Mouse (Mus musculus): Measurements from ENCODE around the gene Dhx16. TPM values are rescaled to one million over a fixed set of nuclear protein-coding genes. Genes with fewer than 3 reads are reported as not detected.
A peak's percentile ranks its signal among the peaks of the same experiment; 100 is the strongest.

Dhx16 gene
- total RNA-seq, 1 experiment from 2014 or later, result 67.7 TPM

- ATAC-seq (replicated peaks; ENCODE audit: insufficient number of reproducible peaks, low FRiP score, low TSS enrichment, poor library complexity, severe bottlenecking), result peak; percentile 76
Measured at GRCm38 (mm10) chr17:35916297-35917142, 36.9 kb downstream of the Dhx16 start, which contains the start of the genes Mrps18b and Ppp1r10. Gene Mrps18b, minus strand, starts transcription at chr17:35916389. Gene Ppp1r10, plus strand, starts transcription at chr17:35916434.

- ATAC-seq (replicated peaks; ENCODE audit: insufficient number of reproducible peaks, low FRiP score, low TSS enrichment, poor library complexity, severe bottlenecking), result no peak
Measured at GRCm38 (mm10) chr17:35917143-35917462, 37.5 kb downstream of the Dhx16 start.

GRCm38 (mm10) chr17:35917463-35918251 lies 38.0 kb downstream of the Dhx16 start:
- ATAC-seq (replicated peaks; ENCODE audit: insufficient number of reproducible peaks, low FRiP score, low TSS enrichment, poor library complexity, severe bottlenecking), result peak; percentile 7

GRCm38 (mm10) chr17:35918276-35919059 lies 38.8 kb downstream of the Dhx16 start:
- no peak for ATAC-seq (replicated peaks; ENCODE audit: insufficient number of reproducible peaks, low FRiP score, low TSS enrichment, poor library complexity, severe bottlenecking)

GRCm38 (mm10) chr17:35919060-35919715 lies 39.6 kb downstream of the Dhx16 start:
- ATAC-seq (replicated peaks; ENCODE audit: insufficient number of reproducible peaks, low FRiP score, low TSS enrichment, poor library complexity, severe bottlenecking), result peak; percentile 52

GRCm38 (mm10) chr17:35919864-35920301 lies 40.3 kb downstream of the Dhx16 start:
- ATAC-seq (replicated peaks; ENCODE audit: insufficient number of reproducible peaks, low FRiP score, low TSS enrichment, poor library complexity, severe bottlenecking), result no peak

GRCm38 (mm10) chr17:35920384-35920783 lies 40.8 kb downstream of the Dhx16 start:
- no peak for ATAC-seq (replicated peaks; ENCODE audit: insufficient number of reproducible peaks, low FRiP score, low TSS enrichment, poor library complexity, severe bottlenecking)

- no peak for ATAC-seq (replicated peaks; ENCODE audit: insufficient number of reproducible peaks, low FRiP score, low TSS enrichment, poor library complexity, severe bottlenecking)
Measured at GRCm38 (mm10) chr17:35920862-35921562, 41.4 kb downstream of the Dhx16 start.

GRCm38 (mm10) chr17:35921710-35922109 lies 42.1 kb downstream of the Dhx16 start:
- no peak for ATAC-seq (replicated peaks; ENCODE audit: insufficient number of reproducible peaks, low FRiP score, low TSS enrichment, poor library complexity, severe bottlenecking)

GRCm38 (mm10) chr17:35922566-35922965 lies 42.9 kb downstream of the Dhx16 start:
- no peak for ATAC-seq (replicated peaks; ENCODE audit: insufficient number of reproducible peaks, low FRiP score, low TSS enrichment, poor library complexity, severe bottlenecking)

- ATAC-seq (replicated peaks; ENCODE audit: insufficient number of reproducible peaks, low FRiP score, low TSS enrichment, poor library complexity, severe bottlenecking), result no peak
Measured at GRCm38 (mm10) chr17:35923281-35923680, 43.7 kb downstream of the Dhx16 start.

GRCm38 (mm10) chr17:35927471-35927870 lies 47.9 kb downstream of the Dhx16 start:
- no peak for ATAC-seq (replicated peaks; ENCODE audit: insufficient number of reproducible peaks, low FRiP score, low TSS enrichment, poor library complexity, severe bottlenecking)

- no peak for ATAC-seq (replicated peaks; ENCODE audit: insufficient number of reproducible peaks, low FRiP score, low TSS enrichment, poor library complexity, severe bottlenecking)
Measured at GRCm38 (mm10) chr17:35929534-35929933, 49.9 kb downstream of the Dhx16 start.

GRCm38 (mm10) chr17:35930627-35931026 lies 51.0 kb downstream of the Dhx16 start:
- ATAC-seq (replicated peaks; ENCODE audit: insufficient number of reproducible peaks, low FRiP score, low TSS enrichment, poor library complexity, severe bottlenecking), result no peak

- no peak for ATAC-seq (replicated peaks; ENCODE audit: insufficient number of reproducible peaks, low FRiP score, low TSS enrichment, poor library complexity, severe bottlenecking)
Measured at GRCm38 (mm10) chr17:35932608-35933007, 53.0 kb downstream of the Dhx16 start.

GRCm38 (mm10) chr17:35935763-35936162 lies 56.1 kb downstream of the Dhx16 start:
- ATAC-seq (replicated peaks; ENCODE audit: insufficient number of reproducible peaks, low FRiP score, low TSS enrichment, poor library complexity, severe bottlenecking), result 0 out of 2 replicates have a peak, but pooled peaks have one; percentile 59

- peak; percentile 89 for ATAC-seq (replicated peaks; ENCODE audit: insufficient number of reproducible peaks, low FRiP score, low TSS enrichment, poor library complexity, severe bottlenecking)
Measured at GRCm38 (mm10) chr17:35937700-35938348, 58.2 kb downstream of the Dhx16 start.
